Mouse (Mus musculus): ENCODE data around the gene Cdc20b. TPM values are rescaled to one million over a fixed set of nuclear protein-coding genes. Genes with fewer than 3 reads are reported as not detected.
A peak's percentile ranks its signal among the peaks of the same experiment; 100 is the strongest.

The Cdc20b gene
- polyA plus RNA-seq, 1 experiment from 2014 or later, result 0.31 TPM

GRCm38 (mm10) chr13:113034271-113034886, 532 bp upstream of the Cdc20b start:
- no peak overlapping the region for H3K27ac ChIP-seq
- WGBS, result 3% methylated on average over 11 of the region's 11 CpGs
- peaks cover 75% of the 10 kb centered on the region for H3K27me3 ChIP-seq (ENCODE audit: poor library complexity, severe bottlenecking)
- H3K4me1 ChIP-seq, result peaks cover 32% of the 10 kb centered on the region
- no peaks in the 10 kb centered on the region for H3K36me3 ChIP-seq (replicated peaks)
- peak; percentile 53 for DNase-seq (ENCODE audit: extremely low spot score, low spot score)
- H3K9me3 ChIP-seq, result no peaks in the 10 kb centered on the region
- peak overlapping the region; percentile 60 for H3K4me3 ChIP-seq

DNA sequence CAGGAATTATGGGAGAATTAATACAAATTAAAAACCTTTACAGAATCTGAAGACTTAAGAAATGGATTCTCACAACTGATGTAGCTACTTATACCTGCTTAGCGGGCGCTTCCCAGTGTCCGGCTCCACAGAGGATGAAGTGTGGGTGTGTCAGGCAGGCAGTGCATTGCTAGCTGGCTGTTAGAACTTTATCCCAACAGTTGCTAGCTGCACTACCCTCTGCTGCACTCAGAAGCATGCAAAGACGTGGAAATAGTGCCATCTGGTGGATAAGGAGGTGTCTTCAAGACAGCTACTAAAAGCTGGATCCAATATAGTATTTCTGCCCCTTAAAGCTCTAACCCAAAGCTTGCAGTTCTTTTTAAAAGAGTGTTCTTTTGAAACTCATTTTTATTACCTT, 941 bp downstream of the Cdc20b start:
- H3K27me3 ChIP-seq (ENCODE audit: poor library complexity, severe bottlenecking), result peaks cover 61% of the 10 kb centered on the region
- peak overlapping the region; percentile 60 for H3K4me3 ChIP-seq
- no peaks in the 10 kb centered on the region for H3K36me3 ChIP-seq (replicated peaks)
- H3K9me3 ChIP-seq, result no peaks in the 10 kb centered on the region
- peaks cover 32% of the 10 kb centered on the region for H3K4me1 ChIP-seq
- no peak overlapping the region for H3K27ac ChIP-seq
- DNase-seq (ENCODE audit: extremely low spot score, low spot score), result peak; percentile 73
- 0% methylated on average over 4 of the region's 4 CpGs for WGBS

GRCm38 (mm10) chr13:113044876-113045275, 10.0 kb downstream of the Cdc20b start:
- Histone ChIP-seq H3K9me3 (no peaks in the 10 kb centered on the region), H3K4me3 (peak overlapping the region; percentile 65), H3K27ac (no peak overlapping the region), H3K4me1 (peaks cover 13% of the 10 kb centered on the region), H3K36me3 (replicated peaks) (peaks cover 34% of the 10 kb centered on the region), H3K27me3 (ENCODE audit: poor library complexity, severe bottlenecking) (no peaks in the 10 kb centered on the region)
- DNase-seq (ENCODE audit: extremely low spot score, low spot score), result no peak
- WGBS, result 90% methylated on average over 3 of the region's 3 CpGs

DNA sequence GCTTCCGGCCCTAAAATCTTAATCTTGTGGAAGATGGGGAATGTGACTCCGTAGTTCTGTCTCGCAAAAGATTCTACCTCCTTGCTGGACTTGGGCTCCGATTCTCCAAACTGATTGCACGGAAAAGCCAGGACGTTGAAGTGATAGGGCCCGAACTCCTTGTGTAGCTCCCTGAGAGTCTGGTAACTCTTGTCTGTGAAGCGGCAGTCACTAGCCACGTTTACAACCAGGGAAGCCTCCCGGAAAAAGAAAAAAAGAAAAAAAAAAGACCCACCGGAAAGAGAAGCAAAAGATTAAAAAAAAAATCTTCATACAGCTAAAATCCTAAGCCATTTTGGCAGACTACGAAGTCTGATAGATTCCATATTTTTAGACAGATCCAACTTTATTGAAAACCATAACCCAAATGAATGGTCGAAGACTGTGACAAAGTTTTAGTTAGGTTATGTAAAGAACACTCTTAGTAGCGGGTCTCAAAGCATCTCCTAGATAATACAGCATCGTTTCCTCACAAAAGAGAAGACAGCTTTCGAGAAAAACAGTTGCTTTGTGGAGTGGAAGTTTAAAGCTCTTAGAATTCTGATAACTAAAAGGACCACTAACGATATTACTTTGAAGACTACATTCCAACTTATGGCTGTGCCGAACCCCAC, 10.7 kb downstream of the Cdc20b start:
- peak overlapping the region; percentile 88 for H3K27ac ChIP-seq

GRCm38 (mm10) chr13:113046211-113046883, 11.4 kb downstream of the Cdc20b start, which contains the start of gene Gpx8:
TSS of gene Gpx8 (minus strand) at chr13:113046410.
- H3K27ac ChIP-seq, result peak within 1 kb of the TSS; percentile 88
- WGBS, result 6% methylated on average over 21 of the region's 21 CpGs
- peak; percentile 75 for DNase-seq (ENCODE audit: extremely low spot score, low spot score)
- peaks cover 13% of the 10 kb centered on the region for H3K4me1 ChIP-seq
- no peaks in the 10 kb centered on the region for H3K9me3 ChIP-seq
- no peaks in the 10 kb centered on the region for H3K27me3 ChIP-seq (ENCODE audit: poor library complexity, severe bottlenecking)
- H3K36me3 ChIP-seq (replicated peaks), result peaks cover 30% of the 10 kb centered on the region
- H3K4me3 ChIP-seq, result peak within 1 kb of the TSS; percentile 65

More for the DNA sequence above, 10.7 kb downstream of the Cdc20b start:
- 38% methylated on average over 18 of the region's 18 CpGs for WGBS
- H3K4me3 ChIP-seq, result peak overlapping the region; percentile 65
- H3K4me1 ChIP-seq, result peaks cover 13% of the 10 kb centered on the region
- no peaks in the 10 kb centered on the region for H3K27me3 ChIP-seq (ENCODE audit: poor library complexity, severe bottlenecking)
- no peak for DNase-seq (ENCODE audit: extremely low spot score, low spot score)
- H3K9me3 ChIP-seq, result no peaks in the 10 kb centered on the region
- peaks cover 34% of the 10 kb centered on the region for H3K36me3 ChIP-seq (replicated peaks)

GRCm38 (mm10) chr13:113047018-113047417, 12.1 kb downstream of the Cdc20b start:
- H3K4me3 ChIP-seq, result no peak overlapping the region
- no peak for DNase-seq (ENCODE audit: extremely low spot score, low spot score)
- no peak overlapping the region for H3K27ac ChIP-seq
- H3K9me3 ChIP-seq, result no peaks in the 10 kb centered on the region
- H3K36me3 ChIP-seq (replicated peaks), result peaks cover 23% of the 10 kb centered on the region
- peaks cover 13% of the 10 kb centered on the region for H3K4me1 ChIP-seq
- no peaks in the 10 kb centered on the region for H3K27me3 ChIP-seq (ENCODE audit: poor library complexity, severe bottlenecking)

DNA sequence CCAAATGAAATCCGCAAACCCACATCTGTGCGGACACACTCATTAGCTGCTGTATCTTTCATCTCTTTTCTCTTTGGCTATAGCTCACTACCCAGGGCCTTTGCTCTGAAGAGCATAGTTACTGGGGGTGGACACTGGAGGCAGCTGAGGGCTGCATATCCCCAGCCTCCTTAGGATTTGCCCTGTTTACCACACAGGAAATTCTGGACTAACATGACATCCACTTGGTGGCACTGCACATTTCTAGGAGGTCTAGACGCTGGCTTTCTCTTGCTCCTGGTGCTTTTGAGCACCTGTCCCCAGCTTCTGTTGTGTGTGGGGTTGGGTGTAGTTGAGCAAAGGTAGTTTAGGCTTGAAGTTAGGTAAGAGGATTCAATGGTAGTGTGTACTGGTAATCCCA, 12.7 kb downstream of the Cdc20b start:
- Histone ChIP-seq H3K9me3 (no peaks in the 10 kb centered on the region), H3K4me1 (peaks cover 13% of the 10 kb centered on the region), H3K27ac (no peak overlapping the region), H3K27me3 (ENCODE audit: poor library complexity, severe bottlenecking) (no peaks in the 10 kb centered on the region), H3K4me3 (no peak overlapping the region), H3K36me3 (replicated peaks) (peaks cover 18% of the 10 kb centered on the region)
- DNase-seq (ENCODE audit: extremely low spot score, low spot score), result no peak
- WGBS, result 85% methylated on average over 3 of the region's 3 CpGs

DNA sequence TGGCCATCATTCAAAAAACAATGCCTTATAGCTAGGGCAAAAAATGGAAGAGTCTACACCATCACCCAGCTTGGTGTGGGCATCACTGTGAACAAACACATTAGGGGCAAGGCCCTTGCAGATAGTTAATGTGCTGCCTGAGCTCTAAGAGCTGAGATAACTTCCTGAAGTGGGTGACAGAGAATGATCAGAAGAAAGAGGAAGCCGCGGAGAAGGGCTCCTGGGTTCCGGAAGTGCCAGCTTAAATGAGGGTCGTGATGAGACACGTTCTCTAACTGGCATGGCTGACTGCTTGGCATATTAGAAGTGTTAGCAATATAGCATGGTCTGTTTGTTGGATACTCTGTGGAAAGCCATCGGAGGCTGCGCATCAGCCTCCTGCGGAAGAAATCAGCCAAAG, 19.3 kb downstream of the Cdc20b start:
- Histone ChIP-seq H3K9me3 (no peaks in the 10 kb centered on the region), H3K4me3 (no peak overlapping the region), H3K27me3 (ENCODE audit: poor library complexity, severe bottlenecking) (no peaks in the 10 kb centered on the region), H3K36me3 (replicated peaks) (no peaks in the 10 kb centered on the region), H3K4me1 (no peaks in the 10 kb centered on the region), H3K27ac (no peak overlapping the region)
- DNase-seq (ENCODE audit: extremely low spot score, low spot score), result no peak
- 97% methylated on average over 8 of the region's 8 CpGs for WGBS

DNA sequence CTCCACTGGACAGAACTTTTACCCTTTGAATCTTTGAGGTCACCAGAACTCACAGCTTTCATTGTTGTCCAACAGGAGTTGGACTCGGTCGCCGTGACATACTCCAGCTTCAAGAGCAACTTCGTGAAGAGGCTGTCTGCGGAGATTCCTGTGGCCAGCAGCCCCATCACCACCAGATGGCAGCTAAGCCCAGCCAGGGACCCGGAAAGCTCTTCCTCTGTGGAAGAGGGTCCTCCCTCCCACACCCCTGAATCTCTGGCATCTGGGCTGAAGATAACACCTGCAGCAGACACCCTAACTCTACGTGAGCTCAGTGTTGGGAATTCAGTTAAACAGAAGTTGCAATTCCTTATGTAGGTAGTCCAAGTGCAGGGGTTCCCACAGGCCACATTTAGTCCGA, 20.9 kb downstream of the Cdc20b start:
- Histone ChIP-seq H3K27me3 (ENCODE audit: poor library complexity, severe bottlenecking) (no peaks in the 10 kb centered on the region), H3K36me3 (replicated peaks) (no peaks in the 10 kb centered on the region), H3K4me3 (no peak overlapping the region), H3K27ac (no peak overlapping the region), H3K9me3 (no peaks in the 10 kb centered on the region), H3K4me1 (no peaks in the 10 kb centered on the region)
- 53% methylated on average over 8 of the region's 8 CpGs for WGBS
- DNase-seq (ENCODE audit: extremely low spot score, low spot score), result no peak

- 92% methylated on average over 6 of the region's 6 CpGs for WGBS
- H3K4me1 ChIP-seq, result no peaks in the 10 kb centered on the region
- H3K27me3 ChIP-seq (ENCODE audit: poor library complexity, severe bottlenecking), result no peaks in the 10 kb centered on the region
- no peak for DNase-seq (ENCODE audit: extremely low spot score, low spot score)
- no peak overlapping the region for H3K4me3 ChIP-seq
- H3K36me3 ChIP-seq (replicated peaks), result no peaks in the 10 kb centered on the region
- H3K9me3 ChIP-seq, result no peaks in the 10 kb centered on the region
- H3K27ac ChIP-seq, result no peak overlapping the region
These were observed 26.8 kb downstream of the Cdc20b start for GRCm38 (mm10) chr13:113061746-113062145.

GRCm38 (mm10) chr13:113064542-113064941, 29.6 kb downstream of the Cdc20b start:
- H3K36me3 ChIP-seq (replicated peaks), result no peaks in the 10 kb centered on the region
- no peak for DNase-seq (ENCODE audit: extremely low spot score, low spot score)
- H3K9me3 ChIP-seq, result no peaks in the 10 kb centered on the region
- no peak overlapping the region for H3K4me3 ChIP-seq
- H3K4me1 ChIP-seq, result no peaks in the 10 kb centered on the region
- WGBS, result 91% methylated on average over 9 of the region's 9 CpGs
- H3K27ac ChIP-seq, result no peak overlapping the region
- no peaks in the 10 kb centered on the region for H3K27me3 ChIP-seq (ENCODE audit: poor library complexity, severe bottlenecking)

- H3K36me3 ChIP-seq (replicated peaks), result no peaks in the 10 kb centered on the region
- H3K4me3 ChIP-seq, result no peak overlapping the region
- peaks cover 10% of the 10 kb centered on the region for H3K4me1 ChIP-seq
- H3K27me3 ChIP-seq (ENCODE audit: poor library complexity, severe bottlenecking), result no peaks in the 10 kb centered on the region
- 81% methylated on average over 9 of the region's 9 CpGs for WGBS
- DNase-seq (ENCODE audit: extremely low spot score, low spot score), result no peak
- no peaks in the 10 kb centered on the region for H3K9me3 ChIP-seq
- H3K27ac ChIP-seq, result no peak overlapping the region
These were observed 44.1 kb downstream of the Cdc20b start for GRCm38 (mm10) chr13:113079021-113079420.

DNA sequence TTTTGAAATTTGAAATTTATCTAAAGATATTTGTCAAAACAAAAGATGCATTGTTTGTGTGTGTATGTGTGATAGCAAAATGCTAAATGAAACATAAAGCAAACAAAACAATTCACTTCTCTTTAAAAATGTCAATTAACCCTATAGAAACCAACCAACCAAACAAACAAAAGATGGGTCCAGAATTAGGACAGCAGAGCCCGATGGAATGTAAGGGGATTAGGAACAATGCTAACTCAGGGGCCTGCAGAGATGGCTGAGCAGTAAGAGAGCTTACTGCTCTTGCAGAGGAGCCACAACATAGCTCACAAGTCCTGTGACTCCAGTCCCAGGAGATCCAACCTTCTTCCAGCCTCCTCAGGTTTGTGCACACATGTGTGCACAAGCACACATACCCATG, 47.2 kb downstream of the Cdc20b start:
- no peaks in the 10 kb centered on the region for H3K27me3 ChIP-seq (ENCODE audit: poor library complexity, severe bottlenecking)
- H3K27ac ChIP-seq, result no peak overlapping the region
- no peak for DNase-seq (ENCODE audit: extremely low spot score, low spot score)
- peaks cover 10% of the 10 kb centered on the region for H3K4me1 ChIP-seq
- H3K36me3 ChIP-seq (replicated peaks), result no peaks in the 10 kb centered on the region
- no peak overlapping the region for H3K4me3 ChIP-seq
- WGBS, result 21% methylated on average over 1 of the region's 1 CpGs
- no peaks in the 10 kb centered on the region for H3K9me3 ChIP-seq
